Mouse (Mus musculus): ENCODE data around the gene Clcn2. TPM values are rescaled to one million over a fixed set of nuclear protein-coding genes. Genes with fewer than 3 reads are reported as not detected.

Gene Clcn2
- polyA plus RNA-seq, 1 experiment = not detected

- WGBS = 35% methylated on average over 5 of the region's 5 CpGs
- no peak overlapping the region for H3K27ac ChIP-seq (ENCODE audit: insufficient read depth, low read depth, low read length)
- TF ChIP-seq CTCF (IDR thresholded peaks at IDR 0.05; ENCODE audit: insufficient read depth, low read depth, low read length) (no peak), POLR2A (IDR thresholded peaks at IDR 0.05; ENCODE audit: insufficient read depth, low read depth, low read length) (no peak)
These were observed 17.5 kb downstream of the Clcn2 start for GRCm38 (mm10) chr16:20700036-20700435.

DNA sequence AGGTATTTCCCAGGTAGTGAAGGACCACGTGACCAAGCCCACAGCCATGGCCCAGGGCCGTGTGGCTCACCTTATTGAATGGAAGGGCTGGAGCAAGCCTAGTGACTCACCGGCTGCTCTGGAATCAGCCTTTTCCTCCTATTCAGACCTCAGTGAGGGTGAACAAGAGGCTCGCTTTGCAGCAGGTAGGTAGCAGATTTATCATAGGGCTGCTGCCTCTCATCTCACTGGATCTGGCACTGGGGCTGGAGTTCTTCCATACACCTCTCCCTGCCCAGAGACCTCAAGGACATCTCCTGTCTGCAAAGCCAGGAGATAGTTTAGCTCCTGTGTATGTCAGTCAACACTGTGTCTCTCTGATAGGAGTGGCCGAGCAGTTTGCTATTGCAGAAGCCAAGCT is 18.3 kb downstream of the Clcn2 start:
- Histone ChIP-seq H3K27ac (ENCODE audit: insufficient read depth, low read depth, low read length) (no peak overlapping the region), H3K4me1 (ENCODE audit: control insufficient read depth, insufficient read depth, low read length) (peaks cover 41% of the 10 kb centered on the region), H3K4me3 (ENCODE audit: insufficient read depth, low read depth, low read length) (no peak overlapping the region)
- TF ChIP-seq POLR2A (IDR thresholded peaks at IDR 0.05; ENCODE audit: insufficient read depth, low read depth, low read length) (no peak), CTCF (IDR thresholded peaks at IDR 0.05; ENCODE audit: insufficient read depth, low read depth, low read length) (no peak)
- WGBS = 80% methylated on average over 5 of the region's 5 CpGs

More at GRCm38 (mm10) chr16:20700036-20700435, 17.5 kb downstream of the Clcn2 start:
- H3K4me1 ChIP-seq (ENCODE audit: control insufficient read depth, insufficient read depth, low read length) = peaks cover 33% of the 10 kb centered on the region
- no peak overlapping the region for H3K4me3 ChIP-seq (ENCODE audit: insufficient read depth, low read depth, low read length)

- 1% methylated on average over 46 of the region's 46 CpGs for WGBS
- Histone ChIP-seq H3K4me1 (ENCODE audit: control insufficient read depth, insufficient read depth, low read length) (peaks cover 32% of the 10 kb centered on the region), H3K27ac (ENCODE audit: insufficient read depth, low read depth, low read length) (peak overlapping the region; percentile 91), H3K4me3 (ENCODE audit: insufficient read depth, low read depth, low read length) (peak overlapping the region; percentile 73)
- TF ChIP-seq CTCF (IDR thresholded peaks at IDR 0.05; ENCODE audit: insufficient read depth, low read depth, low read length) (no peak), POLR2A (IDR thresholded peaks at IDR 0.05; ENCODE audit: insufficient read depth, low read depth, low read length) (peak; percentile 23; the same call in 1 of the 2 replicates)
These were observed 21.8 kb downstream of the Clcn2 start for GRCm38 (mm10) chr16:20695622-20696323.

- peak overlapping the region; percentile 22 for H3K4me3 ChIP-seq (ENCODE audit: insufficient read depth, low read depth, low read length)
- WGBS = 21% methylated on average over 8 of the region's 8 CpGs
- no peak for TF ChIP-seq CTCF (IDR thresholded peaks at IDR 0.05; ENCODE audit: insufficient read depth, low read depth, low read length)
- TF ChIP-seq POLR2A (IDR thresholded peaks at IDR 0.05; ENCODE audit: insufficient read depth, low read depth, low read length) = no peak
- H3K27ac ChIP-seq (ENCODE audit: insufficient read depth, low read depth, low read length) = peak overlapping the region; percentile 91
- H3K4me1 ChIP-seq (ENCODE audit: control insufficient read depth, insufficient read depth, low read length) = peaks cover 28% of the 10 kb centered on the region
These were observed 22.8 kb downstream of the Clcn2 start for GRCm38 (mm10) chr16:20694781-20695180.

- peak within 1 kb of the TSS; percentile 67 for H3K4me3 ChIP-seq (ENCODE audit: insufficient read depth, low read depth, low read length)
- H3K27ac ChIP-seq (ENCODE audit: insufficient read depth, low read depth, low read length) = peak within 1 kb of the TSS; percentile 71
- H3K4me1 ChIP-seq (ENCODE audit: control insufficient read depth, insufficient read depth, low read length) = peaks cover 28% of the 10 kb centered on the region
- TF ChIP-seq CTCF (IDR thresholded peaks at IDR 0.05; ENCODE audit: insufficient read depth, low read depth, low read length) (no peak), POLR2A (IDR thresholded peaks at IDR 0.05; ENCODE audit: insufficient read depth, low read depth, low read length) (peak; percentile 53; the same call in 1 of the 2 replicates)
- WGBS = under 1% methylated on average over 36 of the region's 37 CpGs
These were observed 24.3 kb downstream of the Clcn2 start, which contains the start of gene Fam131a for GRCm38 (mm10) chr16:20693111-20693701. Fam131a (plus strand) TSS chr16:20693241.

GRCm38 (mm10) chr16:20692241-20692965 is 25.1 kb downstream of the Clcn2 start:
- 31% methylated on average over 16 of the region's 16 CpGs for WGBS
- Histone ChIP-seq H3K4me3 (ENCODE audit: insufficient read depth, low read depth, low read length) (no peak overlapping the region), H3K4me1 (ENCODE audit: control insufficient read depth, insufficient read depth, low read length) (peaks cover 28% of the 10 kb centered on the region), H3K27ac (ENCODE audit: insufficient read depth, low read depth, low read length) (0 out of 2 replicates have a peak overlapping the region, but pooled peaks have one; percentile 18)
- TF ChIP-seq POLR2A (IDR thresholded peaks at IDR 0.05; ENCODE audit: insufficient read depth, low read depth, low read length) = no peak
- TF ChIP-seq CTCF (IDR thresholded peaks at IDR 0.05; ENCODE audit: insufficient read depth, low read depth, low read length) = no peak

GRCm38 (mm10) chr16:20691617-20692016 is 25.9 kb downstream of the Clcn2 start:
- 52% methylated on average over 1 of the region's 1 CpGs for WGBS
- H3K27ac ChIP-seq (ENCODE audit: insufficient read depth, low read depth, low read length) = no peak overlapping the region
- TF ChIP-seq CTCF (IDR thresholded peaks at IDR 0.05; ENCODE audit: insufficient read depth, low read depth, low read length) (no peak), POLR2A (IDR thresholded peaks at IDR 0.05; ENCODE audit: insufficient read depth, low read depth, low read length) (no peak)
- peaks cover 28% of the 10 kb centered on the region for H3K4me1 ChIP-seq (ENCODE audit: control insufficient read depth, insufficient read depth, low read length)
- H3K4me3 ChIP-seq (ENCODE audit: insufficient read depth, low read depth, low read length) = no peak overlapping the region

DNA sequence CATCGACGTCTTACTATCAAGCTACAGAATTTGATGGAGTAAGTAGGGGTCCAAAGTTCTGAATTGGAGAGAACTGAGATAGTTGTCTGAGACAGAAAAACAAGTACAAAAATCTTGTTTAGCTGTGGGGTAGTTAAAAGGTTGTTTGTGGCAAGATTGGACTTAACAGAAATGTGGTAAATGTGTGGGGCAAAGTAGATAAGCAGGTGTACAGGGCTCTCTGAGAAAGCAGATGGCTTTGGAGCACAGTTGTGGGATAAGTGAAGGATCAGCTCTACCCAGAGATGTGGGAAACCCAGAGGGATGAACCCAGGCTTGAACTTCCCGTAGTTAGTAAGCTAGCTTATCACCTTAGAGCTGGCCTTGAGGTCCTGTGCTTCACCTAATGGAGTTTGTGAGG is 26.8 kb downstream of the Clcn2 start:
- no peak overlapping the region for H3K4me3 ChIP-seq (ENCODE audit: insufficient read depth, low read depth, low read length)
- H3K27ac ChIP-seq (ENCODE audit: insufficient read depth, low read depth, low read length) = no peak overlapping the region
- TF ChIP-seq CTCF (IDR thresholded peaks at IDR 0.05; ENCODE audit: insufficient read depth, low read depth, low read length) (no peak), POLR2A (IDR thresholded peaks at IDR 0.05; ENCODE audit: insufficient read depth, low read depth, low read length) (no peak)
- 86% methylated on average over 3 of the region's 3 CpGs for WGBS
- H3K4me1 ChIP-seq (ENCODE audit: control insufficient read depth, insufficient read depth, low read length) = peaks cover 23% of the 10 kb centered on the region
